Mouse (Mus musculus) cortical plate, adult 2 months (tissue): ENCODE results near the gene Syne3. TPM values are rescaled to one million over a fixed set of nuclear protein-coding genes. Genes with fewer than 3 reads are reported as not detected.

Experiments used
- H3K27ac ChIP-seq: fragments of 200-500 bp; 2 replicates; pipeline ENCODE4 v1.5.1; 2012; ENCODE audit warnings: low read length, control low read depth, inconsistent platforms; ENCODE audit not compliant: insufficient read depth
- H3K4me1 ChIP-seq: fragments of 200-500 bp; 2 replicates; pipeline ENCODE4 v1.6.1; 2011; ENCODE audit warnings: low read length; ENCODE audit not compliant: control insufficient read depth, insufficient read depth
- H3K4me3 ChIP-seq: fragments of 200-500 bp; 2 replicates; pipeline ENCODE4 v1.5.1; 2011; ENCODE audit warnings: mild to moderate bottlenecking, low read length, control low read depth; ENCODE audit not compliant: insufficient read depth
- CTCF ChIP-seq: fragments of 200-500 bp; IDR thresholded peaks from 2 replicates; pipeline ENCODE4 v1.5.1; 2011; ENCODE audit warnings: mild to moderate bottlenecking, control low read depth, low read length; ENCODE audit not compliant: insufficient read depth; ENCODE audit errors: extremely low read depth
- POLR2A ChIP-seq: fragments of 200-500 bp; IDR thresholded peaks from 2 replicates; pipeline ENCODE4 v1.6.1; 2011; ENCODE audit warnings: mild to moderate bottlenecking, low read length, control low read depth; ENCODE audit not compliant: insufficient read depth; ENCODE audit errors: extremely low read depth
- polyA plus RNA-seq: library from polyadenylated mRNA; depleted of rRNA; stranded (reverse); fragments of >200 nt; gene quantifications from 2 replicates; pipeline ENCODE4 v1.2.3, GENCODE M21; 2012

Syne3 gene
- polyA plus RNA-seq, 1 experiment, result 0.90 TPM

DNA sequence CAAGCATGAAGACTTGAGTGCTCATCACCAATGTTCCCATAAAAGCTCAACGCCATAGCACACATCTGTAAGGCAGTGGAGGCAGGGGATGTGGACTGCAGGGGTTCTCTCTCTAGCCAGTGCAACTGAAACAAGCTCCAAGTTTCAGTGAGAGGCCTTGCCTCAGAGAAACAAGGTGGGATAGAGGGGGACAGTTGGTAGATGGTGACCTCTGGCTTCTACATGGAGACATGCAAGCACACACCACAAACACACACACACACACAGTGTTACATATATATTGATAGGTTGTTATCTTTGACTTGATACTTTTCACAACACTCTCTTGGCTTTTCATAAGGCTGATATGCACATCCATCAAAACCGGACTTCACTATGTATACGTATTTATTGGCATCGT lies 2.7 kb upstream of the Syne3 start:
- TF ChIP-seq POLR2A (no peak), CTCF (no peak)
- Histone ChIP-seq H3K4me1 (peaks cover 1% of the 10 kb centered on the region; the same call in 1 of the 2 replicates), H3K4me3 (no peak overlapping the region), H3K27ac (no peak overlapping the region)

DNA sequence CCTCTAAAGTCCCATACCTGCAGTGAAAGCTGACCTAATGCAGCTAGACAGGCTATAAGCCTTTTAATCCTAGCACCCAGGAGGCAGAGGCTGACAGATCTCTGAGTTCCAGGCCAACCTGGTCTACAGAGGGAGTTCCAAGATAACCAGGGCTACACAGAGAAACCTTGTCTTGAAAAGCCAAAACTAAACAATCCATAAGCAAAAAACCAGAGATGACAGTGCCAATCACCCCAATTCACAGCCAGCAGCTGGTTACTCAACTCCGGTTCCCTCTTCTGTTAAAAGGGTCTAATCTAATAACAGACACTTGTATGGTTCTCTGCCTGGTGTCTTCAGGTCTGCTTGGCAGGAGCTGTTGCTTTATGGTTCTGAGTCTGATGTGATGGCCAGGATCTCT lies 2.0 kb upstream of the Syne3 start:
- H3K4me1 ChIP-seq, result peaks cover 1% of the 10 kb centered on the region; the same call in 1 of the 2 replicates
- no peak overlapping the region for H3K4me3 ChIP-seq
- TF ChIP-seq CTCF, result no peak
- TF ChIP-seq POLR2A, result no peak
- H3K27ac ChIP-seq, result no peak overlapping the region

DNA sequence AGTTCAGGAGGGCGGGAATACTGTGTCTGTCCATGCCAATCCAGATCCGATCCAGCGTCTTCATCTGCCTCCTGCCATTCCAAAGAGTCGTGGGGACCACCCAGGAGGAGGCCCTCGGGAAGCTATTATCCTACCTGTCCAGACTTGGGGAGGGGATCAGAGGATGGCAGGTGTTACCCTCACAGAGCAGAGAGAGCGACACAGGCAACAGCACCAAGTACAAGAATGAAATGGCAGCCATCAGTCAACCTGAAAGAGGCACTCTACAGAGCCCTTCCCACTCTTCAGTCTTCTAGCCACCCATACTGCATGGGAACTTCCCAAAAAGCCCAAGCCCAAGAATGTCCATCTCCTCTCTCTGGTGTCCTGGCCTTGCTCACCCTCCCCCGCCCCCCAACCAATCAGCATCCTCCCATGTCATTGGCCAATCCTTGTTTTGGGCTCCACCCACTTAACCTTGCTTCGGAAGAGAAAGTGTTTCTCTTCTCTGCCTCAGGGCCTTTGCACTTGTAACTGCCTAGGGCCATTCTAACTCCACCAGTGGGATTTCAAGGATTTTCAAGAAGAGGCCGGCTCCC lies 693 bp upstream of the Syne3 start:
- no peak overlapping the region for H3K27ac ChIP-seq

DNA sequence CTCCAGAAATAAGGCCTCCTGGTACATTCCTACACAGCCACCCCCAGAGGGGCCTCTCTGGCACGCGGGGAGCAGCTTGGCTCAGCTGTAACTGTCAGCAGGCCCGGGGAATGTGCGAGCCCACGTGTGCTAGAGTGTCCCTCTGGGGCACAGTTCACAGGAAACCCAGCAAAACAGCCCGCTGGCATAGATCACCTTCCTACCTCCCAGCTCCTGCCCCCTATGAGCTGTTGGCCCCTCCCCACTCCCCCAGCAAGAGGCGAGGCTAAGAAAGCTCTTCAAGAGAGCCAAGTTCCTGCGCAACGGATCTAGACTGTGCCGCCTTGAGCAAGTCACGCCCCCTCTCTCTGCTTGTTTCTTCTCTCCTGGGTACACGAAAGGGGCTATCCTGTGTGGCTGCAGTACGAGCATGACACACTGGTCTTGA lies 844 bp downstream of the Syne3 start:
- H3K4me3 ChIP-seq, result peak overlapping the region; percentile 55; the same call in 1 of the 2 replicates
- TF ChIP-seq CTCF (no peak), POLR2A (no peak)
- H3K4me1 ChIP-seq, result peaks cover 3% of the 10 kb centered on the region
- H3K27ac ChIP-seq, result no peak overlapping the region

More for the DNA sequence above, 693 bp upstream of the Syne3 start:
- no peak for TF ChIP-seq CTCF
- no peak for TF ChIP-seq POLR2A
- Histone ChIP-seq H3K4me3 (peak overlapping the region; percentile 55), H3K4me1 (peaks cover 3% of the 10 kb centered on the region)

DNA sequence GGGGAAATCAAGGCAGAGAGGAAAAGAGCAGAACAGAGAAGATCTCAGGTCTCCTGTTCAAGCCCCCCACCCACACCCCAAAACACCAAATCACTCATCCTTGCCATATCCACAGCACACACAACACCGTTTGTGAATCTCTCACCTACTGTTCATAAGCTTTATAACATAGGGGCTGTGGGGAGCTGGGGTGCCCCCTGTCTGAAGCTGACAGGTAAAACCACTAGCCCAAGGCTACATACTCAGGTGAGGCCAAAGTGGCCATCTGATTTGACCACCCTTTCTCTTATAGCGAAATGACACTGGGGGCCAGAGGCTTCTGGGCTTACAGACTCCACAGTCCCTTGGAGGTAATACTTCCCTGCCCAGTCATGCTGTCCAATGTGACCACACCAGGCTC lies 1.5 kb downstream of the Syne3 start:
- Histone ChIP-seq H3K27ac (no peak overlapping the region), H3K4me3 (no peak overlapping the region), H3K4me1 (peaks cover 3% of the 10 kb centered on the region)
- TF ChIP-seq CTCF (no peak), POLR2A (no peak)

DNA sequence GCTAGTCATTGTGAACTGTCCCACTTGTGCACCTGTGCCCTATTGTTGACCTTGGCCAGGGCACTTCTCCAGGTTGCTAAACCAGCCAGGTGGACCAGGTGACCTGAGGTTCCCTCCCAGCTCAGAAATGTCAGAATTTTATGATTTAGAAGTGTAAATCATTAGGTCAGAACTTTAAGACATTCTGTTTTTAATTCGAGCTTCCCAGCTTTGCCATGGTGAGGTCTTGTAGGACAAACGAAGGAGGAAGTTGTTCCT lies 4.0 kb downstream of the Syne3 start:
- peaks cover 3% of the 10 kb centered on the region for H3K4me1 ChIP-seq
- no peak overlapping the region for H3K27ac ChIP-seq
- TF ChIP-seq CTCF (no peak), POLR2A (no peak)

DNA sequence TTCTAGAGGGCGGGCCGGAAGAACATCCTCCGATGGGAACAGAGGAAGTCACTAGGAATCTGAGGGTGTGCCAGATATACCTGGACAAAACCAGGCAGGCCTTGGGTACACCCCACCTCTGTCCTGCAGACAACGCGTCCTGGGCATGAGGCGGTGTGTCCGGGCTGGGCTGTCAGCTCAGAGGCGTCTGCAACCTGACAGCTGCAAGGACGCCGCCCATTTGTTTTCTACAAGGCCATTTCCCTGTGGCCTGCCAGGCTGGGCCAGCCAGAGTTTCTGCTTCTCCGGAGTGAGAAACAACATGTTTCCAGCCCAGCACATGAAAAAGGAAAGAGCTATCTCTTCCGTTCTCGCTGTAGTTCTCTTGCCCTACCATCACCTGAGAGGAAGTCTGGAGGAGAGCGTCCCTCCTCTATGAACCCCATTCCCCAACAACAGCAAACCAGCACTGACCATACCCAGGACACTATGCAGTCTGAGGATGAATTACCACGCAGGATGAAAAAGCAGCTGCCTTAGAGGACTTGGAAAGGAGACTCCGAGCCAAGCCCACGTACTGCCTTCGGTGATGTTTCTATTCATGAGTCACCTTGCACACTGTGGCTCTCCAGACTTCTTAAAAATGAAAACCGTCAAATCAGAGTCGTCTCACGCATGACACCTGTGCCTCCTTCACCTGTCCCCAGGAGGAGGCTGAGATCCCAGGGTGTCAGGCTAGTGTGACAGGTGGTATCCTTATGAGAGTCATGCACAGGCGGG lies 4.5 kb downstream of the Syne3 start:
- H3K4me1 ChIP-seq, result peaks cover 3% of the 10 kb centered on the region
- no peak overlapping the region for H3K27ac ChIP-seq
- TF ChIP-seq CTCF (no peak), POLR2A (no peak)
- H3K4me3 ChIP-seq, result no peak overlapping the region

More for the DNA sequence above, 4.0 kb downstream of the Syne3 start:
- H3K4me3 ChIP-seq, result no peak overlapping the region

DNA sequence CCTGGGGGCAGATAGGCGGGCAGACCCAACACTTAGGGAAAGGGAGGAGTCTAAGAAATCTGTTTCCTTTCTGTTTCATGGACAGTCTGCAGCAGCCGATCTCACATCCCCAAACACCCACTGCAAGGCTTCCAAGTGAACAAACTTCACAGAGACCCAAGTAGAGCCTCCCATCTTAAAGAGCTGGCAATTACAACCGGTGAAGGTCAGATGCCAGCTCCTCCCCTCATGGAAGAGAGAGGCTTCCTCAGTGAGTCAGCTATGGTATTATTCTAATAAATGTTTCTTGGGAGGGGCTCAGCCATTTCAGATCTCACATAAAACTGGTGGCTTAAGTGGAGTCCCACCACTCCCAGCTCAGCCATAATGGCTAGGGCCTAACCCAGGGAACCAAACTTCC lies 5.9 kb downstream of the Syne3 start:
- Histone ChIP-seq H3K4me1 (peaks cover 2% of the 10 kb centered on the region), H3K4me3 (no peak overlapping the region), H3K27ac (no peak overlapping the region)
- TF ChIP-seq CTCF (no peak), POLR2A (no peak)

DNA sequence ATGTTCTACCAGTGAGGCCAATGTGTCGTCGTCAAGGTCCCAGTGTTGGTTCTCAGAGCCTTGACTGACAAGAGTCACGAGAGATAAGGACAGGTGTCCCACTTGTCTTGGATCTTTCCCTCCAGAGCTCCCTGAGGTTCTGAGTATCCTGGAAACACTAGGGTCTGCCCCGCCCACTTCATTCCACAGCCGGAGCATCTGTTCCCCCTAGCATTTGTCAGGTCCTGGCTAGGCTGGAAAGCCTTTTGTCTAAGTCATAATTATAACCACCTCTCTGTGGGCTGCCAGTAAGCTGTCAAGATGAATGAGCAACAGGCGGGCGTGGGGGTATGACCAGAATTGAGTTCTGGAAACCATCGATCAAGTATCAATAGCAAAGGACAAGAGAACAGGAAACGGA lies 6.5 kb downstream of the Syne3 start:
- Histone ChIP-seq H3K27ac (no peak overlapping the region), H3K4me3 (no peak overlapping the region), H3K4me1 (peaks cover 2% of the 10 kb centered on the region)
- TF ChIP-seq CTCF, result no peak
- TF ChIP-seq POLR2A, result no peak

DNA sequence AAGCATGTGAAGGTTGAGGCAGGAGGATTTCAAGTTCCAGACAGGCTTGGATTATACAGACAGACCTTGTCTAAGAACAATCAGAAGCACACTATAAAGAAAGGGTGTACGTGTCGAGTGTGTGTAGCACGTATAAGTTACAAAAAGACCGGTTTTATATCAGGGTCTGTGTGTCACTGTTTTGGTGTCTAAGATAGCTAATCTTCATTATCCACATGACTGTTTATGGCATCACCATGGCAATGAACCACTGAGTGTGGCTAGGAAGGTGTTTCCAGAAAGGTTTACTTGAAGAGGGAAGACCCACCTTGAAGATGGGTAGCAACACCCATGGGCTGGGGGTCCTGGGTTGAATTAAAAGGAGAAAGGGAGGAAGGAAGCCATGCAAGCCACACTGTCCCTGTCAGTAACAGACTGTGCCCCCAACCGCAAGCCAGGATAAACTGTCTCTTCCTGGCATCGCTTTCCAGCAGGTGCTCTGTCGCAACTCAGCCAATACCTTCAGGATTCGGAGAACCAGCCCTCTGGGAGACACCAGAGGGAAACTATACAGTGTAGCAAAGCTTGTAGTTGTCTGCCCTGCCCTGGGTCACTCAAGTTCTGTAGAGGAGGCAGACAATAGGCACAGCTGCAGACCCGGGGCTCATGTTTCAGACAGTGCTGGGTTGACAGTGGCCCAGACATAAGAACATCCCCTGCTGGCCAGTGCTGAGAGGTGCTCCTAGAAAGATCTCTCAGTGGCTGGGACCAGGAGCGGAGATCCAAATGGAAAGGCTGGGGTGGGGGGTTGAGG lies 7.1 kb downstream of the Syne3 start:
- peaks cover 2% of the 10 kb centered on the region for H3K4me1 ChIP-seq
- no peak for TF ChIP-seq CTCF
- no peak for TF ChIP-seq POLR2A
- no peak overlapping the region for H3K4me3 ChIP-seq
- H3K27ac ChIP-seq, result no peak overlapping the region
